Mouse (Mus musculus): Measurements from ENCODE around the gene Adrm1. TPM values are rescaled to one million over a fixed set of nuclear protein-coding genes. Genes with fewer than 3 reads are reported as not detected.

Gene Adrm1
- polyA plus RNA-seq (2012; fragmentation: generic; extraction: Trizol): 204 TPM
- long read RNA-seq, experiment 1, transcript Adrm1-201 (10 exons, 1,535 nt): major isoform, 208 of 250 reads
- long read RNA-seq, experiment 1, partial matches to known transcripts: 20 of 250 reads
- long read RNA-seq, experiment 1, other reads (novel, unspliced or antisense): 19 of 250 reads
- long read RNA-seq, experiment 2, transcript Adrm1-201 (10 exons, 1,535 nt): major isoform, 621 of 700 reads
- long read RNA-seq, experiment 2, partial matches to known transcripts: 30 of 700 reads
- long read RNA-seq, experiment 2, other reads (novel, unspliced or antisense): 48 of 700 reads

GRCm38 (mm10) chr2:180170806-180171521 is at the start of gene Adrm1:
Gene Adrm1 (plus strand): TSS chr2:180171485.
- TF ChIP-seq MYOD1 (IDR thresholded peaks at IDR 0.05; ENCODE audit: control insufficient read depth, insufficient read length, low read depth): no peak
- TF ChIP-seq CTCF (IDR thresholded peaks at IDR 0.05; ENCODE audit: control insufficient read depth, insufficient read depth, insufficient read length): peak; percentile 99
- peak; percentile 82 for TF ChIP-seq MAX (IDR thresholded peaks at IDR 0.05)
- TF ChIP-seq MYOG (IDR thresholded peaks at IDR 0.05; ENCODE audit: control insufficient read depth, extremely low read depth, insufficient read length): no peak
- peaks cover 45% of the 10 kb centered on the region for H3K79me2 ChIP-seq (ENCODE audit: control insufficient read depth, insufficient read depth)
- H3K4me3 ChIP-seq (ENCODE audit: insufficient read depth, poor library complexity, severe bottlenecking): peak within 1 kb of the TSS; percentile 96
- no peaks in the 10 kb centered on the region for H3K27me3 ChIP-seq (ENCODE audit: control insufficient read depth, insufficient read depth, insufficient read length)
- peaks cover 39% of the 10 kb centered on the region for H3K36me3 ChIP-seq (ENCODE audit: control insufficient read depth, insufficient read depth)
- peaks cover 33% of the 10 kb centered on the region for H3K79me3 ChIP-seq (ENCODE audit: low read depth)
- H3ac ChIP-seq (ENCODE audit: control insufficient read depth, insufficient read length, low read depth): peak within 1 kb of the TSS; percentile 77

GRCm38 (mm10) chr2:180124192-180124591 is 47.1 kb upstream of the Adrm1 start:
- H3ac ChIP-seq (ENCODE audit: control insufficient read depth, insufficient read length, low read depth): no peak overlapping the region
- TF ChIP-seq CEBPB (IDR thresholded peaks at IDR 0.05; ENCODE audit: low read depth): no peak
- TF ChIP-seq MYOD1 (IDR thresholded peaks at IDR 0.05; ENCODE audit: control insufficient read depth, insufficient read length, low read depth): no peak
- TF ChIP-seq FOSL1 (IDR thresholded peaks at IDR 0.05; ENCODE audit: insufficient read depth, low read length, poor library complexity, severe bottlenecking): no peak
- TF ChIP-seq CTCF (IDR thresholded peaks at IDR 0.05; ENCODE audit: control insufficient read depth, insufficient read depth, insufficient read length): no peak
- no peak for TF ChIP-seq USF1 (IDR thresholded peaks at IDR 0.05; ENCODE audit: low read depth)
- no peak for TF ChIP-seq MYOG (IDR thresholded peaks at IDR 0.05; ENCODE audit: control insufficient read depth, extremely low read depth, insufficient read length)
- TF ChIP-seq MAX (IDR thresholded peaks at IDR 0.05): no peak
- H3K27me3 ChIP-seq (ENCODE audit: control insufficient read depth, insufficient read depth, insufficient read length): no peaks in the 10 kb centered on the region
- H3K79me2 ChIP-seq (ENCODE audit: control insufficient read depth, insufficient read depth): no peaks in the 10 kb centered on the region
- no peak overlapping the region for H3K4me3 ChIP-seq (ENCODE audit: insufficient read depth, poor library complexity, severe bottlenecking)
- no peaks in the 10 kb centered on the region for H3K79me3 ChIP-seq (ENCODE audit: low read depth)
- H3K36me3 ChIP-seq (ENCODE audit: control insufficient read depth, insufficient read depth): no peaks in the 10 kb centered on the region

- TF ChIP-seq USF1 (IDR thresholded peaks at IDR 0.05; ENCODE audit: low read depth) (peak; percentile 9), CTCF (IDR thresholded peaks at IDR 0.05; ENCODE audit: control insufficient read depth, insufficient read depth, insufficient read length) (no peak), MYOD1 (IDR thresholded peaks at IDR 0.05; ENCODE audit: control insufficient read depth, insufficient read length, low read depth) (no peak), CEBPB (IDR thresholded peaks at IDR 0.05; ENCODE audit: low read depth) (no peak)
- H3ac ChIP-seq (ENCODE audit: control insufficient read depth, insufficient read length, low read depth): no peak overlapping the region
Measured at GRCm38 (mm10) chr2:180126195-180126594, 45.1 kb upstream of the Adrm1 start.

GRCm38 (mm10) chr2:180127675-180128074 is 43.6 kb upstream of the Adrm1 start:
- TF ChIP-seq FOSL1 (IDR thresholded peaks at IDR 0.05; ENCODE audit: insufficient read depth, low read length, poor library complexity, severe bottlenecking) (no peak), CTCF (IDR thresholded peaks at IDR 0.05; ENCODE audit: control insufficient read depth, insufficient read depth, insufficient read length) (no peak), USF1 (IDR thresholded peaks at IDR 0.05; ENCODE audit: low read depth) (no peak), MYOD1 (IDR thresholded peaks at IDR 0.05; ENCODE audit: control insufficient read depth, insufficient read length, low read depth) (no peak), MAX (IDR thresholded peaks at IDR 0.05) (no peak), CEBPB (IDR thresholded peaks at IDR 0.05; ENCODE audit: low read depth) (no peak), MYOG (IDR thresholded peaks at IDR 0.05; ENCODE audit: control insufficient read depth, extremely low read depth, insufficient read length) (no peak)
- no peaks in the 10 kb centered on the region for H3K79me3 ChIP-seq (ENCODE audit: low read depth)
- H3ac ChIP-seq (ENCODE audit: control insufficient read depth, insufficient read length, low read depth): no peak overlapping the region
- no peak overlapping the region for H3K4me3 ChIP-seq (ENCODE audit: insufficient read depth, poor library complexity, severe bottlenecking)
- H3K79me2 ChIP-seq (ENCODE audit: control insufficient read depth, insufficient read depth): no peaks in the 10 kb centered on the region
- H3K36me3 ChIP-seq (ENCODE audit: control insufficient read depth, insufficient read depth): no peaks in the 10 kb centered on the region
- no peaks in the 10 kb centered on the region for H3K27me3 ChIP-seq (ENCODE audit: control insufficient read depth, insufficient read depth, insufficient read length)

More at GRCm38 (mm10) chr2:180126195-180126594, 45.1 kb upstream of the Adrm1 start:
- H3K4me3 ChIP-seq (ENCODE audit: insufficient read depth, poor library complexity, severe bottlenecking): no peak overlapping the region
- H3K79me3 ChIP-seq (ENCODE audit: low read depth): no peaks in the 10 kb centered on the region
- no peaks in the 10 kb centered on the region for H3K36me3 ChIP-seq (ENCODE audit: control insufficient read depth, insufficient read depth)
- H3K27me3 ChIP-seq (ENCODE audit: control insufficient read depth, insufficient read depth, insufficient read length): no peaks in the 10 kb centered on the region
- no peaks in the 10 kb centered on the region for H3K79me2 ChIP-seq (ENCODE audit: control insufficient read depth, insufficient read depth)

GRCm38 (mm10) chr2:180133231-180133630 is 38.1 kb upstream of the Adrm1 start:
- H3K27me3 ChIP-seq (ENCODE audit: control insufficient read depth, insufficient read depth, insufficient read length): no peaks in the 10 kb centered on the region
- no peaks in the 10 kb centered on the region for H3K36me3 ChIP-seq (ENCODE audit: control insufficient read depth, insufficient read depth)
- no peak for TF ChIP-seq MAX (IDR thresholded peaks at IDR 0.05)
- no peak for TF ChIP-seq FOSL1 (IDR thresholded peaks at IDR 0.05; ENCODE audit: insufficient read depth, low read length, poor library complexity, severe bottlenecking)
- no peak for TF ChIP-seq CTCF (IDR thresholded peaks at IDR 0.05; ENCODE audit: control insufficient read depth, insufficient read depth, insufficient read length)
- no peak for TF ChIP-seq MYOG (IDR thresholded peaks at IDR 0.05; ENCODE audit: control insufficient read depth, extremely low read depth, insufficient read length)
- no peak for TF ChIP-seq MYOD1 (IDR thresholded peaks at IDR 0.05; ENCODE audit: control insufficient read depth, insufficient read length, low read depth)
- TF ChIP-seq USF1 (IDR thresholded peaks at IDR 0.05; ENCODE audit: low read depth): no peak
- TF ChIP-seq CEBPB (IDR thresholded peaks at IDR 0.05; ENCODE audit: low read depth): no peak
- H3K79me2 ChIP-seq (ENCODE audit: control insufficient read depth, insufficient read depth): no peaks in the 10 kb centered on the region
- no peaks in the 10 kb centered on the region for H3K79me3 ChIP-seq (ENCODE audit: low read depth)
- no peak overlapping the region for H3K4me3 ChIP-seq (ENCODE audit: insufficient read depth, poor library complexity, severe bottlenecking)
- H3ac ChIP-seq (ENCODE audit: control insufficient read depth, insufficient read length, low read depth): no peak overlapping the region

Data from C2C12 (cell line).